Mouse (Mus musculus) right cerebral cortex, postnatal 14 days (tissue): Measurements from ENCODE around the gene Clk1.
"Not testable (repeated sequence)": the region's sequence is repeated elsewhere in the genome, so short reads cannot be mapped to it uniquely, and the experiment has no call there.

Source experiments
- DNase-seq: peaks from one replicate; pipeline ENCODE4 v3.0.0; 2022

The Clk1 gene

DNA sequence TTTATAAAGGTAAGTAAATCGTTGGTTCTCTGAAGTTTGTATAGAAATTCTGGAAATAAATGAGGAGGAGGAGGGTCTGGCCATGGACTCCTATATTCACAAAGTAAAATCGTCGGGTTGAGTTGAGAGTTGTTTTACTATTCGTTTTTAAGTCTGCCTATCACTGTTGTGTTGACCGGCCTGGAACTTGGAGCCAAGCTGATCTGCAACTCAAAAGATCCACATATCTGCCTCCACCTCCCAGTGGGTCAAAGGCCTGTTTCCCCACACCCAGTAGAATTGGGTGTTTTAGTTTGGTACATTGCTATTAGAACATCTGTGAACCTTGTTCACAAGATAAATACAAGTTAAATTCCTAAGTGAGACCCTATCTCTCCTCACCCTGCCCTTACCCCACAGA is 20.1 kb downstream of the Clk1 start:
- DNase-seq = no peak

DNA sequence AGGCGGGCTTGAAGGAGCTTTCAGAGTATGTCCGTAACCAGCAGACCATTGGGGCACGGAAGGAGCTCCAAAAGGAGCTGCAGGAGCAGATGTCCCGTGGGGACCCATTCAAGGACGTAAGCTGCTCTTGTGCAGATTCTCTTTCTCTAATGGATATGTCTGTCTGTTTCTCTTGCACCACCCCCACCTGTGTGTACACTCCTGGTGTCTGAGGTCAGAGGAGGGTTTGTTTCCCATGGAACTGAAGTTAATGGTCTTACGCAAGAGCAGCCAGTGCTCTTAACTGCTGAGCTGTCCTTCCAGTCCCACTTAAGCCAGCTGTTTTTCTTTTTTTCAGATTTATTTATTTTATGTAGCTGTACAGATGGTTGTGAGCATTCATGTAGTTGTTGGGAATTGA is 22.5 kb downstream of the Clk1 start:
- no peak for DNase-seq

GRCm38 (mm10) chr1:58397731-58398130 is 26.1 kb downstream of the Clk1 start:
- no peak for DNase-seq

DNA sequence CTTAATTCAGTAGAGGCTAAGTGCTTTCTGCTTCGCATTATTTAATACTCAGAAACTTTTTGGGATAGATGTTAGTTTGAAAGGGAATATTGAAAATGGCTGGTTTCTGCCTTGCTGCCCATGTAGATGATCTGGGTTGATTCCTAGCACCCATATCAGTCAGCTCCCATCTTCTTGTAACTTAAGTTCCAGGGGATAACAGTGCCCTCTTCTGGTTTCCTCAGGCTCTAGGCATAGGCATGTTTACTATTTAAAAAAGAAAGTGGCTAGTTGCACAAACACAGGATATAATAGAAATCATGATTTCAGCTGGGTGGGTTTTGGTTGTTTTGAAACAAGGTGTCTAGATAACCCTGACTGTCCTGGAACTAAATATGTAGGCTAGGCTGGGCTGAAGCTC is 27.7 kb downstream of the Clk1 start:
- DNase-seq = no peak

- DNase-seq = no peak
These were observed 28.5 kb downstream of the Clk1 start for GRCm38 (mm10) chr1:58395341-58395740.

- peak; percentile 54 for DNase-seq
These were observed 30.3 kb downstream of the Clk1 start for GRCm38 (mm10) chr1:58393284-58394195.

DNA sequence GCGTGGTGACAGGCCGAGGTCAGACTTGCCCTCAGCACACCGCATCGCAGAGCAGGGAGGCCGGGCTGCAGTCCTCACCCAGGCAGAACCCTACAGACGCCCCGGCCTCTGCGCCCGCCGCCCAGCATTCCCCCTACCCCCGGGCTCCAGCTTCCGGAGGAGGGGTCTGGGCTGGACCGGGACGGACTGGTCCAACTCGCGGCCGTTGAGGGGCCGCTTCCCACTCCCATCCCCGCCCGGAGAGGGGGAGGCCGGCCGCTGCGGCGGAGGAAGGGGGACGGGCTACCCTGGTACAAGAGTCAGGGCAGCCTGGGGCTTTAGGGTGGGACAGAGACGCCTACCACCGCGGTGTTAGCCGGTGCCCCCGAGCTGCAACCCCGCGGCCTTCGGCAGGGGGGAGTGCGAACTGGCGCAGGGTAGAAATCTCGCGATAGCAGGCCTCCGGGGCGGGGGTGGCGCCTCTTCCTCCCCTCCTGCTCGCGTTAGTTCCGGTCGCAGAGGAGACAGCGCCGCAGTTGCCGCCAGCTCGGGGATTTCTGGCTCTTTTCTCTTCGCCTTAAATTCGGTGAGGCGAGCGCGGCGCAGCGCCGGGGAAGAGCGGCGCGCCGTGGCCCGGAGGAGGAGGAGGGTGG is 31.1 kb downstream of the Clk1 start, which contains the start of gene Bzw1:
TSS of gene Bzw1 (plus strand) at position 247 of the 632 bp plus-strand sequence.
- DNase-seq = peak; percentile 93

DNA sequence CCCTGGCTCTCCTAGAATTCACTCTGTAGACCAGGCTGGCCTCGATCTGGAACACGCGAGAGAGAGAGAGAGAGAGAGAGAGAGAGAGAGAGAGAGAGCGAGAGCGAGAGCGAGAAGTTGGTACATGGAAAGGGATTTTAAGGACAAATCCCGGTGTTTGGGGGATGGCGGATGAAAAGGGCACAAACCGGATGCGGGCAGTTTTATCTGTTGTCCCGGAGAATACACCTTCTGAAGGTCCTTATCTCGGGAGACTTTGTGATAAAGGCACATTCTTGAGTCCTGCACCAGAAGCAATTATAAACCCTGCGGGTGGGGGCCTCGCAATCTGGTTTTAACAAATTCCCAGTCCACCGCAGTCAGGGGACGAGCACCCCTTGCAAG is 31.6 kb downstream of the Clk1 start:
- DNase-seq = no peak

DNA sequence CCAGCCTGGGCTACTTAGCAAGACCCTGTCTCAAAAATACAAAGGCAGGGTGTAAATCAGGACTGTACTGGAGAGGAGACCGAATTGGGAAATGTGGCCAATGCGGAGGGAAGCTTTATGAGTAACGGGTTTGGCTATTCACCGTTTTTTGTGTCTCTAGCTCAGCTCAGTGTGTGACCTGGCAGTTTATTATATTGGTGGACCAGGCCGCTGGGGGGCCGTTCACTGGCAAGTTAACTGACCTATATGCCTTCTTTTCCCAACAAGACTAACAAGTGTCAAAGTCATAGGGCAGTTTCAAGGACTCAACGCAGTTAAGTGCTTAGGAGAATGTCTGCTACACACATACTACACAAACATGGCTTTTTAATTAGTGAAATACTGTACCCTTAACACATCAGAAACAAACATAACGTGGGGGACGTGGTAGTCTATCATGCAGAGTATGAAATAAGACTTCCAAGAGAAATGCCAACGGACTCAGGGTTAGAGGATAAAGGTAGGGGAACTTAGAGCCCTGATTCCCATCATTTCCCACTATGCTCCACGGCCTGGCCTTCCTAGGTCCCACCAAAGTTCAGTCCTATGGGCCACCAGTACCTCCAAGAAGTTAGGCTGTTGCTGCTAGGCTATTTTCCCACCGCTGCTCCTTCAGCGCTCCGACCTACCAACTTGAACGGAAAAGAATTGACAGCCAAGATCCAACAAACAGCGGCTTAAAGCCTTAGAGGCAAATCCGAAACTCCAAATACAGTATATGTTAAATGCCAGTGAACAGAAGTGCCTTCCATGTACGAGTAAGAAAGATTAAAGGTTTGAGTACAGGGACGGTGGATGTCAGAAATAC is 32.2 kb downstream of the Clk1 start:
- no peak for DNase-seq

DNA sequence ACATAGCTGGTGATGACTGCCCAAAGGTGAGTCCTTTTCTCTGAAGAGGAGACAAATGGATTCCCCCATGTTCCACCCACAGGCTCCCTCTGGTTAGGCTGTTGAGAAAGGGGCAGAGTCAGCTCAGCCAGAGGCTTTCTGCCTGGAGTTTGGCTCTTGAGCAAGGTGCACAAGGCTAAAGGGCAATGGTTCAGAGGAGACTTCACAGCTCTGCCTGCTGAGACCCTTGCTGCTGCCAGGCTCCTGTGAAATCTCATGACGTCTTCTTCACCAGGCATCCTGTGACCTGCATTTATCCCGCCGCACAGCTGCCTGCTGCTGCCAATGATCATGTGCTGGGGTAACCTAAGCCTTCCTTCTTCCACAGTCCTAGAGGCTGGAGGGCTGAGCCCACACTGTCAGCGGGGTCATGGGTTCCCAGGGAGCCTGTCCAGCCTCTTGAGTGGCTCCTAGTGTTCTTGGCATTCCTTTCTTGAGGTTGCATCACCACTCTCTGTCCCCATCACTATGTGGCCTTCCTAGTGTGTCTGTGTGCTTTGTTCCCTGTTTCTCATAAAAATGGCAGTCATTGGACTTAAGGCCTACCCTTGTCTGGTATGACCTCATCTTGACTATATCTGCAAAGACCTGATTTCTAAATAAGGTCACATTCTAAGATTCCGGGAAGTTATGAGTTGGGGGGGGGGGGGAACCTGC is 41.1 kb downstream of the Clk1 start:
- no peak for DNase-seq

GRCm38 (mm10) chr1:58375574-58376147 is 48.2 kb downstream of the Clk1 start:
- DNase-seq = no peak

DNA sequence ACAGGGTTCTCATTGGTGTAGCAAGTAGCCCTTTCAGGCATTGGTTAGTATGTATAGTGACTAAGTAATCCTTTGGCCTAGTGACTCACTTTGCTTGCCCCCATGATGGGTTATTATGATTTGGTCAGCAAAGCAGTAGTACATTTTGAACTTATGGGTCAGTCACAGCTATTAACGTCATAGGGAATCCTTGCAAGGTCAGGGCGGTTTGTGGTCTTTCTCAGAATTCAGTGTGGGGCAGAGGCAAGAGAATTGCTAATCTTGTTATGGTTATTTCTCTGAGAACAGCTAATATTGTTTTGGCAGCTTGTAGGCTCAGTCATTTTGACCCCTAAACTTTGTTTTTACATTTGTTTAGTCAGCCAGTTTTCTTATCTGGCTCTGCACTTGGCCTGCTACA is 49.6 kb downstream of the Clk1 start:
- not testable (repeated sequence) for DNase-seq

GRCm38 (mm10) chr1:58369716-58370115 is 54.1 kb downstream of the Clk1 start:
- DNase-seq = no peak

- no peak for DNase-seq
These were observed 57.0 kb downstream of the Clk1 start for GRCm38 (mm10) chr1:58366737-58367471.

DNA sequence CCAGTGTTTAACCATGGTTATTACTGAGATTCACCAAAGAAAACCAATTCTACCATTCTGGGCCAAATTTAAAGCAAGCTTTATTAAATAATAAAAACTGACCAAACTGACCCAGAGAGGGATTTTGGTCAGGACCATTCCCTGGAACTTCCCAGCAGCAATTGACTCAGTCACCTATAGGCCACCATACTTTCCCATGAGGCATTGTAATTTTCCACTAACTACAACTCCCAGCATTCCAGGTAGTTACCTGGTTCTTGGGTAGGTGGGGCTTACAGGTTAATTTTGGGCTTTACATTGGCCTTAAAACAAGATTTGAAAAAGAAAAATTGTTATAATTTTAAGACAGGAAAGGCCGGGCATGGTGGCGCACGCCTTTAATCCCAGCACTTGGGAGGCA is 58.0 kb downstream of the Clk1 start:
- DNase-seq = no peak

GRCm38 (mm10) chr1:58364551-58364950 is 59.3 kb downstream of the Clk1 start:
- DNase-seq = no peak

GRCm38 (mm10) chr1:58362296-58362695 is 61.6 kb downstream of the Clk1 start:
- DNase-seq = no peak
